Mouse (Mus musculus) heart, adult 2 months (tissue): ENCODE measurements at regions not wholly inside any gene's neighbourhood (a gene's known extent, or its start where the extent isn't known, plus 50 kb on each side); places are given as distances from the start of the nearest gene placed in this dataset.

ENCODE experiments used
- CTCF ChIP-seq: fragments of 200-600 bp; IDR thresholded peaks from 2 replicates; pipeline ENCODE4 v1.8.1; 2022; ENCODE audit warnings: antibody characterized with exemption, mild to moderate bottlenecking, moderate library complexity
- EP300 ChIP-seq: fragments of 200-500 bp; IDR thresholded peaks from 2 replicates; pipeline ENCODE4 v1.6.1; 2011; ENCODE audit warnings: low read depth, low read length, control low read depth; ENCODE audit not compliant: insufficient read depth
- POLR2A ChIP-seq: fragments of 200-500 bp; IDR thresholded peaks from 2 replicates; pipeline ENCODE4 v1.6.1; 2011; ENCODE audit warnings: mild to moderate bottlenecking, low read depth, low read length, control low read depth; ENCODE audit not compliant: insufficient read depth

DNA sequence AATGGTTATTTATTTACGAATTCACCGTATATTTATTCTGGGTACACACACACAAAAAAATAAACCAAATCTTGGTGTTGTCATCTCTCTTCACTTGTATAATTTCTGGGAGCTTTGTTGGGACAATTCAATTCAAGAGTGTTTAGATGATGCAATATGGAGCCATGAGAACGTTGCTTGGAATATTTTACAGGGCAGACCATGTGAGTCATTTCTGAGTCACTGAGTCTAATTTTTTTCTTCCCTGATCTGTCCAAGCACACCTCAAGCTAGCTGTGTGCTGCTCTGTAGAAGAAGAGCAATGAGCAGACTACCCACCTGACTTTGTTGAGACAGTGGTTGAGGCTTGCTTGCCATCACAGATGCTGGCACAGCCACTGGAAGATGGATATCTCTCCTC, 410.8 kb downstream of the Med10 start:
- TF ChIP-seq POLR2A (no peak), CTCF (no peak), EP300 (no peak)
